Mouse (Mus musculus): ENCODE measurements around the gene Pmel. TPM values are rescaled to one million over a fixed set of nuclear protein-coding genes. Genes with fewer than 3 reads are reported as not detected.
"Not testable (repeated sequence)": the region's sequence is repeated elsewhere in the genome, so short reads cannot be mapped to it uniquely, and the experiment has no call there.

Pmel gene
- total RNA-seq, 2 experiments from 2014 or later = 1.3 to 1.8 TPM

- no peak for DNase-seq
Measured at GRCm38 (mm10) chr10:128702328-128703007, 1.5 kb upstream of the Pmel start.

- peak; percentile 95 for DNase-seq
Measured at GRCm38 (mm10) chr10:128704491-128705316, 709 bp downstream of the Pmel start, which contains the start of gene Cdk2. Gene Cdk2, minus strand, starts transcription at chr10:128705031.

- DNase-seq = peak; percentile 35
Measured at GRCm38 (mm10) chr10:128705317-128705693, 1.3 kb downstream of the Pmel start.

GRCm38 (mm10) chr10:128711318-128711717, 7.3 kb downstream of the Pmel start:
- not testable (repeated sequence) for DNase-seq

GRCm38 (mm10) chr10:128715559-128716537, 11.9 kb downstream of the Pmel start:
- DNase-seq = no peak

GRCm38 (mm10) chr10:128725466-128725865, 21.5 kb downstream of the Pmel start:
- not testable (repeated sequence) for DNase-seq

GRCm38 (mm10) chr10:128728059-128728458, 24.1 kb downstream of the Pmel start:
- DNase-seq = no peak

GRCm38 (mm10) chr10:128731002-128731433, 27.0 kb downstream of the Pmel start:
- DNase-seq = peak; percentile 88

- DNase-seq = no peak
Measured at GRCm38 (mm10) chr10:128731992-128732391, 28.0 kb downstream of the Pmel start.

- DNase-seq = no peak
Measured at GRCm38 (mm10) chr10:128737435-128737834, 33.4 kb downstream of the Pmel start.

GRCm38 (mm10) chr10:128740296-128740695, 36.3 kb downstream of the Pmel start:
- no peak for DNase-seq

GRCm38 (mm10) chr10:128742616-128743015, 38.6 kb downstream of the Pmel start:
- no peak for DNase-seq

GRCm38 (mm10) chr10:128743235-128743634, 39.2 kb downstream of the Pmel start:
- no peak for DNase-seq

- DNase-seq = peak; percentile 70
Measured at GRCm38 (mm10) chr10:128743791-128744191, 39.8 kb downstream of the Pmel start.

- no peak for DNase-seq
Measured at GRCm38 (mm10) chr10:128744211-128744610, 40.2 kb downstream of the Pmel start.

- no peak for DNase-seq
Measured at GRCm38 (mm10) chr10:128744680-128745601, 40.9 kb downstream of the Pmel start, which contains the start of gene Dgka. Gene Dgka, minus strand, starts transcription at chr10:128744855.

- DNase-seq = no peak
Measured at GRCm38 (mm10) chr10:128745946-128746613, 42.1 kb downstream of the Pmel start.

GRCm38 (mm10) chr10:128746972-128747645, 43.1 kb downstream of the Pmel start:
- DNase-seq = no peak

- peak; percentile 70 for DNase-seq
Measured at GRCm38 (mm10) chr10:128747646-128748251, 43.8 kb downstream of the Pmel start, which contains the start of gene Pym1. Gene Pym1, plus strand, starts transcription at chr10:128747889.

Data from heart, postnatal 4 days (tissue).